Mouse (Mus musculus) G1E (cell line): ENCODE data around the gene March5. TPM values are rescaled to one million over a fixed set of nuclear protein-coding genes. Genes with fewer than 3 reads are reported as not detected.

ENCODE experiments used
- ATAC-seq: 2 replicates; pipeline ENCODE4 v1.8.0; 2016; ENCODE audit warnings: mild to moderate bottlenecking; ENCODE audit not compliant: insufficient number of reproducible peaks, poor library complexity, low FRiP score, severe bottlenecking; ENCODE audit errors: extremely low read depth
- DNase-seq: peaks from one replicate; pipeline ENCODE4 v3.0.0; 2012; ENCODE audit warnings: low spot score
- H3K27me3 ChIP-seq: 2 replicates; pipeline ENCODE4 v1.6.1; 2012; ENCODE audit warnings: mild to moderate bottlenecking, low read length, inconsistent platforms; ENCODE audit not compliant: insufficient read depth
- H3K36me3 ChIP-seq: replicated peaks from 2 replicates; pipeline ENCODE3; 2012; ENCODE audit warnings: mild to moderate bottlenecking, inconsistent platforms
- H3K4me1 ChIP-seq: 2 replicates; pipeline ENCODE4 v1.6.1; 2012; ENCODE audit warnings: low read depth, low read length, inconsistent platforms, mixed read lengths; ENCODE audit not compliant: insufficient read depth
- H3K4me3 ChIP-seq: 2 replicates; pipeline ENCODE4 v1.5.1; 2012; ENCODE audit warnings: low read depth, mild to moderate bottlenecking, inconsistent platforms, low read length, moderate library complexity, mixed read lengths
- H3K9me3 ChIP-seq: replicated peaks from 2 replicates; pipeline ENCODE4 v1.6.1; 2012; ENCODE audit warnings: inconsistent platforms
- CTCF ChIP-seq: IDR thresholded peaks from 2 replicates; pipeline ENCODE4 v1.5.1; 2012; ENCODE audit warnings: low read depth, low read length, inconsistent platforms, mixed read lengths
- GATA1 ChIP-seq: IDR thresholded peaks from 2 replicates; pipeline ENCODE4 v1.6.1; 2012; ENCODE audit warnings: borderline replicate concordance, low read length, inconsistent platforms, mixed read lengths
- GATA2 ChIP-seq: IDR thresholded peaks from 2 replicates; pipeline ENCODE4 v1.6.1; 2012; ENCODE audit warnings: low read depth, low read length, inconsistent platforms, borderline replicate concordance
- POLR2AphosphoS5 ChIP-seq: IDR thresholded peaks from 2 replicates; pipeline ENCODE4 v1.6.1; 2012; ENCODE audit warnings: low read depth, low read length, inconsistent platforms; ENCODE audit not compliant: insufficient replicate concordance
- TAL1 ChIP-seq: conservative IDR thresholded peaks from 2 replicates; pipeline ENCODE4 v1.6.1; 2012; ENCODE audit warnings: low read depth, low read length, inconsistent platforms, mixed read lengths
- polyA plus RNA-seq: library from polyadenylated mRNA; stranded (reverse); fragments of >175 nt; gene quantifications from 2 replicates; pipeline ENCODE4 v1.2.3, GENCODE M21; 2012
- total RNA-seq, 2 experiments: library from RNA; stranded (forward) in 1 of 2; stranded (reverse) in 1 of 2; fragments of 200-1000 nt in 1 of 2; fragments of >200 nt in 1 of 2; fragmentation: Nextera tagmentation in 1 of 2; gene quantifications; 2 replicates each; pipeline ENCODE4 v1.2.3; 2014 to 2017

March5 gene
- total and polyA plus RNA-seq, 3 experiments = 64.5 to 131 (median 129) TPM

GRCm38 (mm10) chr19:37265333-37266103 is 58.2 kb downstream of the March5 start:
- peak; percentile 49; the same call in 1 of the 2 replicates for ATAC-seq
- DNase-seq = peak; percentile 57
- Histone ChIP-seq H3K36me3 (peaks cover 25% of the 10 kb centered on the region), H3K9me3 (no peaks in the 10 kb centered on the region), H3K27me3 (peaks cover 3% of the 10 kb centered on the region; the same call in 1 of the 2 replicates), H3K4me3 (no peak overlapping the region), H3K4me1 (peaks cover 6% of the 10 kb centered on the region; the same call in 1 of the 2 replicates)
- TF ChIP-seq GATA2 = no peak
- no peak for TF ChIP-seq TAL1
- TF ChIP-seq CTCF = peak; percentile 88
- no peak for TF ChIP-seq GATA1
- no peak for TF ChIP-seq POLR2AphosphoS5

GRCm38 (mm10) chr19:37269106-37269505 is 61.8 kb downstream of the March5 start:
- no peaks in the 10 kb centered on the region for H3K27me3 ChIP-seq
- H3K36me3 ChIP-seq = peaks cover 58% of the 10 kb centered on the region
- DNase-seq (no peak), ATAC-seq (no peak)
- no peak for TF ChIP-seq TAL1
- TF ChIP-seq GATA1 = no peak
- no peak for TF ChIP-seq GATA2
- no peak for TF ChIP-seq POLR2AphosphoS5
- TF ChIP-seq CTCF = no peak
- no peak overlapping the region for H3K4me3 ChIP-seq
- H3K4me1 ChIP-seq = peaks cover under 1% of the 10 kb centered on the region; the same call in 1 of the 2 replicates
- no peaks in the 10 kb centered on the region for H3K9me3 ChIP-seq

Other genes with a start within 250 kb of the March5 start
- gene Cpeb3, start 1.1 kb downstream of the March5 start, total RNA-seq (2014; fragmentation: Nextera tagmentation) = 3.9 and 5.2 TPM in 2 replicates
- gene Cpeb3, start 1.1 kb downstream of the March5 start, total RNA-seq (2017) = 2.0 and 2.4 TPM in 2 replicates
- gene Cpeb3, start 1.1 kb downstream of the March5 start, polyA plus RNA-seq = 2.0 and 2.9 TPM in 2 replicates
- 120 and 139 TPM in 2 replicates for gene Ide, start 130.3 kb downstream of the March5 start, total RNA-seq (2014; fragmentation: Nextera tagmentation)
- gene Ide, start 130.3 kb downstream of the March5 start, total RNA-seq (2017) = 63.0 and 79.1 TPM in 2 replicates
- 8.7 and 9.1 TPM in 2 replicates for gene Ide, start 130.3 kb downstream of the March5 start, polyA plus RNA-seq
- 166 and 200 TPM in 2 replicates for gene Kif11, start 168.9 kb downstream of the March5 start, total RNA-seq (2014; fragmentation: Nextera tagmentation)
- gene Kif11, start 168.9 kb downstream of the March5 start, total RNA-seq (2017) = 156 and 177 TPM in 2 replicates
- 5.5 and 6.6 TPM in 2 replicates for gene Kif11, start 168.9 kb downstream of the March5 start, polyA plus RNA-seq
- 70.5 and 74.0 TPM in 2 replicates for gene Hhex, start 227.3 kb downstream of the March5 start, total RNA-seq (2014; fragmentation: Nextera tagmentation)
- 33.6 and 45.2 TPM in 2 replicates for gene Hhex, start 227.3 kb downstream of the March5 start, total RNA-seq (2017)
- 214 and 327 TPM in 2 replicates for gene Hhex, start 227.3 kb downstream of the March5 start, polyA plus RNA-seq